Mouse (Mus musculus): ENCODE results near the gene Tmem44.

Tmem44 gene

DNA sequence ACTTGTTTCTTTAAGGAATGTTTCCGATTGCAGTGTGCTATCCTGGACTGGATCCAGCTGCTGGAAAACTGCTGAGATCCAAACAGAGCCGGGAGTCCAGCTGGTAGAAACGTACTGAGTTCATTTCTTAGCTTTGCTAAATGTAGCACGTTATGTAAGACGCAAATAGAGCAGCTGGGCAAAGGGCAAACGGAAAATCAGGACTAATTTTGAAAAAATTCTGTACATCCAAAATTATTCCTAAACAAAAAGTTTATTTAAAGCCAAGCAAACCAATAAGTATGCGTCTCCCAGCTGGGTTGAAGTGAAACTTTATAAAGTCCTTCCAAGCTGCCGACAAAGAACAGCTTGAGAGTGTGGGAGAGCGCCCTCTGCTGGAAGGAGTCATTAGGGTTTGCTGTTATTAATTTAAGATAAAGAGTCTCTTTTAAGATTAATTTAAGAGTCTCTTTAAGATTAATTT lies 30.2 kb downstream of the Tmem44 start:
- in situ Hi-C loops (cut with MboI), result no loop called here

DNA sequence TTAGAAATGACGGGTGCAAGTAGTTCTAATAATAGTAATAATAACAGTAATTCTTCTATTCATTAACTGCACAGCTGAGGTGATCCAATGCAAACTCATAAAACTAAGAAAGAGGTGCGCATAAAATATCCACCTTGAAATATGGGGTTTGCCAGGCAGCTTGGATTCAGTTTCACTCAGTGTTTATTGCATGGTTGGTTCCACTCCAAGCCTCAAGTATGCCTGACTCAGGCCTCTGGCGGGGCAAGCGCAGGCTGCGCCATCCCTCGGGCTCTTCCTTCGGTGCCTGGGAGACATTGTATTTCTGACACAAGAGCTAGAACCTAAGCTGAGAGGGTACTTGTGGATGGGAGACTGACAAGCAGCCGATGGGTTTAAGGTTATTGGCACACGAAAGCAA lies 32.0 kb downstream of the Tmem44 start:
- in situ Hi-C loops (cut with MboI), result no loop called here

DNA sequence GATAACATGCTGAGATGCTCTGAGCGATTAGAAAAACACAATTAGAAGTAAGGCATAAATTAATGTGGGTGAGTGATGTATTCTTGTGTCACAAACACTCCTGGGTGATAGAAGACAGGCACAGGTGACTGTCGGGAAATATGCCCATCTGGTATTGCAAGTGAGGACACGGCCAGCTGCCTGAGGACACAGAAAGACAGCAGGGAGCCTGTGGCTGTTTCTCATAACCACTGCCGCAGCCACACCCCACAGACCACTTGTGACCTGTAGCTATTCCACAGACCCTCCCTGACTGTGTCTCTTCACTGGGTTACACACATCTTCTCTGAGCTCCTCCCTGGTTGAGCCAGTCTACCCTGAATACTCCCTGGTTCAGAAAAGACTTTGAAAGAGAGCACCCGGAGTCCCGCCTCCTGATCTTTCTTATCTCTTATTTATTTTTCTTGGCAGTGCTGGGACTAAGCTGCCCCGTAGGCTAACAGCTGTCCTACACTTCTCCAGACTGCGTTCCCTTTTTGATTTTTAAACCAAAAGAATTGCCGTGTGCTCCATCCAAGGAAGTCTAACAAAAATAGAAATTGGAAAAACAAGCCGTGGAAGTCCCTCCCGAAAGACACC lies 32.9 kb downstream of the Tmem44 start:
- in situ Hi-C loops (cut with MboI), result no loop called here

DNA sequence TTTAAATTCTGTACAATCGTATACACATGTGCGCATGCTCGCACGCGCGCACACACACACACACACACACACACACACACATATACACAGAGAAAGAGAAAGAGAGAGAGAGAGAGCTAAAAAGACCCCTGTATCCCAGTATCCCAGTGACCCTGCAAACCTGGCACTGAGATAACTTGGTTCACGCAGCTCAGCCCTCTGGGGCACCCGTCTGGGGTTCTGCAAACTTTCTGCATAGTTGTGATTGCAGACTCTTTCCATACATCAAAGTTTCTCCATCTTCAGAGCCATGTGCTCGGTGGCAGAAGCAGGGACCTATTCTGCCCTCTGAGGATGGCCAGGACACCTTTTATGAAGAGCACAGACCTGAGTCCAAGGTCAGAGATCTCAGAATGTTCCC lies 33.6 kb downstream of the Tmem44 start:
- in situ Hi-C loops (cut with MboI), result no loop called here

DNA sequence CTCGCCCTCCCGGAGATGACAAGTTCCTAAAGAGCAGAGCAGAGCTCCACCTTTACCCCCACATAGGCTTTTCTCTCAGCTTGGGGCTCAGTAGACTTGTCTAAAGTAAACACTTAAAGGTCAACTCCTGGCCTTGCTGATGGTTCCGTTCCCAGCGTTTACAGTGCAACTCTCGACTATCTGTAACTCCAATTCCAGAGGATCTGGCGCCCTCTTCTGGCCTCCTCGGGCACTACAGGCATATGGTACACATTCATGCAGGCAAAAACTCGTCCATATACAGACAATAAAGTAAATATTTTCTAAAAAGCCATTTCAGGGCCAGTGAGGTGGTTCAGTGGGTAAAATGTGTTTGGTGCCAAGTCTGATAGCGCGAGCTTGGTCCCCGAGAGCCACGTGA lies 35.2 kb downstream of the Tmem44 start:
- in situ Hi-C loops (cut with MboI), result no loop called here

DNA sequence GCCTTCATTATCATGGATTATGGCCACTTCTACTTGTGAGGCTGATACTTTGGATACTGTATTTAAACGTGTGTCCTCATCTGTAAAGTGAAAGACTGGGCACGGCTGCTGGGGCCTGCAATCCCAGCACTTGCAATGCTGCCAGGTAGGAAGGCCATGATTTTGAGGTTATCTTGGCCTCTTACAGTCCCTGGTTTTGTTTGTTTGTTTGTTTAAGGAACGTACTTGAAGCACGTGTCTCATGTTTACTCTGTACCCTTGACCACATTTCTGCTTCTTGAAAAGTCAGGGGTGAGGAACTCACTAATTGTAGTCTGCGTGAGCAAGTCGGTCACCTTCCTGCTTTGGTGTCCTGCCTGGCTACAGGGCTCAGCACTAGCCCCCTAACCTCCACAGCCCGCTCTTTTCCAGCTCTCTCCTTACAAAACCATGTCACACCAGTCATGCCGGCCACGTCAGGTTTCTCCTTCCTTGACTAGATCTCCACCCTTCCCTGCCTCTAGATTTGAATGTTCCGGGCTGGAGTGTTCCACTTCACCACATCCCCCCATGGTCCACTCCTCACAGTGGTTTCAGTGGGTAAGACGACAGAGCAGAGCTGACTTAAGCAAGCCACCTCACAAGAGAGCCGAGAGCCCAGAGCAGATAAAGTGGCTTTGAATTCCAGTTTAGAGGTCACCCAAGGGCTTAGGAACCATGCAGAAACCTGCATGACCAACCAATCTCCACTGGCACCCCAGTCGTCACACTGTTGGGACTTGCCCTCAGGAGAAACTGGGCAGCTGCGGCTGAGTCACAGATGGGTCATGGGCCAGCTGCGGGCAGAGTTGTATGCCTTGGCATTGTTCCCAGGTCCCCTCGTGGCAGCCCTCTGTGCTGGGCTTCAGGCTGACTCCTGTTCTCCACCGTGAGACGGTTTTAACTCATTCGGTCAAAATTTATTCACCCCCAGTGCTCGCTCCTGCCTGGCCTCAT lies 37.3 kb downstream of the Tmem44 start:
- in situ Hi-C loops (cut with MboI), result loop anchor here (5.0 kb wide), 1 partner anchor 136 kb away; no protein-coding TSS in a partner anchor

DNA sequence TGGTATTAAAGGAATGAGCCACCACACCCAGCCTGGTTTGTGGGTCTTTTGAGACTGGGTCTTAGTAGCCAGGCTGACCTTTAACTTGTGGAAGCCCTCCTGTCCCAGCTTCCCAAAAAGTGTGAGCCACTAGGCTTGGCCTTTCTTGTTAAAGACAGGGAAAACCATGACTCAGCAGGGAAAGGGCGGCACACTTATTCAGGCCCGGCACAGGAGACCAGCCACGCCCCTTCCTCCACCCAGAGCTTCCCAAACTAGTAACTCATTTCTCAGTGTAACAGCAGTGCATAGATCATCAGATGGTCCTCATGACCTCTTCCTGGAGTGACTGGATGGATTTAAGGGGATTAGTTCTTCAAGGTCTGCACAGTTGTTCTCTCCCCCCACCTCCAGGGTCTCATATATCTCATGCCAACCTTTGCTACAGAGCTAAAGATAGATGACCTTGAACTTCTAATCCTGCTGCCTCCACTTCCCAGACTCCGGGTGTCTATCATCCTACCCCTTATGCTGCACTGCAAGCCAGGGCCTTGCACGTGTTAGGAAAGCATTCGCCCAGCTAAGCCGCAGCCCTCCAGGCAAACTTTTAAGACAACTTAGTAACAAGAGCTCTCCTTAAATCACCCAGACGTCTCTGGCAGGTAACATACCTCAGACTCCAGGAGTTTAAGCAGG lies 38.1 kb downstream of the Tmem44 start:
- in situ Hi-C loops (cut with MboI), result loop anchor here (5.0 kb wide), 1 partner anchor 135 kb away; no protein-coding TSS in a partner anchor

DNA sequence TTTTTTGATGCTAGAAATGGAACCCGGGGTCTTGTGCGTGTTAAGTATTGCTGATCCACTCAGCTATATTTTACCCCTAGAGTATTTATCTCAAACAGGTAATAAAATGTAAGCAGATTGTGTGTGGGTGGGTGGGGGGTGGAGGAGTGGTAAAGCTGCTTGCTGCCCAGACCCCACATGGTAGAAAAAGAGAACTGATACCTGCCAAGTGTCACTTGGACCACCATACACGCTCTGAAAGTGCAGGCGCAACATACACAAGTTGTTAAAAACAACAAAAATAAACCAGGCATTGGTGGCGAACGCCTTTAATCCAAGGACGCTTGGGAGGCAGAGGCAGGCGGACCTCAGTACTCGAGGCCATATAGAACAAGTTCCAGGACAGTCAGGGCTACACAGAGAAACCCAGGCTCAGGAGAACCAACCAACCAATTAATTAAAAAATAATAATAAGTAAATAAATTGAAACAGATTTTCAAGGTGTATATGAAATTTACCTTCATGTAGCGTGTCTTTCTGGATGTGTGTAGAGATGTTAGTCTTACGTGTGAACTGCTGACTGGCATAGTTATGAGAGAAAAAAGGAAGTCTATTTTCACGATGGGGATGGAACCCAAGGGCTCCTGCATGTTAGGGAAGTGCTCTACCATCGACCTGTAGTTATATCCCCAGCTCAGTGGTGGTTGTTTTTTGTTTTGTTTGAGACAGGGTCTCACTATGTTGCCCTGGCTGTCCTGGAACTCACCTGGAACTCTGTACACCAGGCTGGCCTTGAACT lies 38.9 kb downstream of the Tmem44 start:
- in situ Hi-C loops (cut with MboI), result loop anchor here (5.0 kb wide), 1 partner anchor 134 kb away; no protein-coding TSS in a partner anchor

DNA sequence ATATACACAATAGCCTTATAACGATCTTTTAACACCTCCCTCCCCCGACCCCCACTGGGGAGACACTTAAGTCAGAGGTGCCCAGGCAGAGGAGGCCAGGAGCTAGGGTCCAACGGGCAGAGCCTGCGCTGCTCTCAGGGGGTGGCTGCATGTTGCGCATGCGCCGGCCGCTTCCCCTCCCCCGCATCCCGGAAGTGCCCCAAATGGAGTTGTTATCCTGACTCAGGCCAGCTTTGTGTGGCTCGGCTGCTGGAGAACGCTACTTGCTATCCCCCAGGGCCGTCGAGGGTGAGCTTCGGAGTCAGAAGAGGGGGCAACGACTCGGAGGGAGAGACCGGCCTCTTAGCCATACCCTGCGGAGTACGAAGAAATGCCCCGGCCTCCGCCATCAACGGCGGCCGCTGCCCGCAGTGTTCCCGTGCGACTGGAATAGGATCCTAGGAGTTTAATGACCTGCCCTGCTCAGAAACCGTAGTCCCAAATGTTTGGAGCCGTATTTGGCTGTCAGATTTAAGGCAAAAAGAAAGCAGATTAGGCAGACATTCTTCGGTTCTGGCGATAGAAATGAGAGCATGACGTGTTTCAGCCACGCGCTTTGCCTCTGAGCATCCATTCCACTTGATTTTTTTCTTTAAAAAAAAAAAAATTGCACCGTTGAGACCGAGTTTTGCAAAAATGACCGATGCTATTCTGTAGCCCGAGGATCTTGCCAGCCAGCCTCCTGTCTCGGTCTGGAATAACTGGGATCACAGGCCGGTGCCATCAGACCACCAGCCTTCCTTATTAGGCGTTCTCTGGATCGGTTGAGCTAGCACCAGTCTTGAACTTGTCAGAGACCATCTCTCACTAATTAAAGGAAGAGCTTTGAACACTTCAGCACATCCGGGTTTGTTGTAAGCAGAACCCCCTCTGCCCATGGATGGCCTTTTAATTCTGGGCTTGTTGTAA lies 39.9 kb downstream of the Tmem44 start:
- in situ Hi-C loops (cut with MboI), result loop anchor here (5.0 kb wide), 1 partner anchor 133 kb away; no protein-coding TSS in a partner anchor

DNA sequence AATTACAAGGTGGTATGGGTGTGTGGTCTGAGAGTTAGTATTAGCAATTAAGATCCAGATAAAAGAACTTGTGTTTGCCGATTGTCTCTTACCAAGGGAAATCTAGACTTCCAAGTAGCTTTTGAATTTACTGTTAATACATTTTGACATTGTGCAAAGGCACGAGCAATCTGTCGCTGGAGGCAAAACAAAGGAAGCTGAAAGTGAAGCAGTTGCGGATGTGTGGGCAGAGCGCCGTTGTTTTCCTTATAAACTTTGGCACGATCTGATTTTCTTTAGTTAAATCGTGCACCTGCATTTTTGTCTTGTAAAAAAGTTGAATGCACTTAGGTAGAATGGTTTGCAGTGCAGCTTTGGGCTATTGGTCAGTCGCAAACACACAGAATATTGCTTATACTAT lies 40.6 kb downstream of the Tmem44 start:
- in situ Hi-C loops (cut with MboI), result loop anchor here (5.0 kb wide), 1 partner anchor 133 kb away; no protein-coding TSS in a partner anchor

DNA sequence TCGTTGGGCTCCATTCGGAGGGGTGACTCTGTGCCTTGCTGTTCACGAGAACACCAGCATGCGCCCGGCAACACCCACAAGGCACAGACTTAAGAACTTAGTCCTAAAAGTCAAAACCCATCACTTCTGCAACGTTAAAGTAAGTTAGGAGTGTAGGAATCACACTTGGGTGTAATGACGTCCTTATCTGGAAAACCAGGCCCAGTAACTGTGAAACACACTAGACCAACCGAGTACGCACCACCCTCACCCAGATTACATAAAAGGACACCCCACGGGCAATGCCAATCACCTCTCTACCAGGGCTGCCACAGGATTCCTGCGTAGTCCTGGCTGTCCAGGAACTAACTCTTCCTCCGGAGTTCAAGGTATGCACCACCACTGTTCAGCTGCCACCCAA lies 41.3 kb downstream of the Tmem44 start:
- in situ Hi-C loops (cut with MboI), result no loop called here

DNA sequence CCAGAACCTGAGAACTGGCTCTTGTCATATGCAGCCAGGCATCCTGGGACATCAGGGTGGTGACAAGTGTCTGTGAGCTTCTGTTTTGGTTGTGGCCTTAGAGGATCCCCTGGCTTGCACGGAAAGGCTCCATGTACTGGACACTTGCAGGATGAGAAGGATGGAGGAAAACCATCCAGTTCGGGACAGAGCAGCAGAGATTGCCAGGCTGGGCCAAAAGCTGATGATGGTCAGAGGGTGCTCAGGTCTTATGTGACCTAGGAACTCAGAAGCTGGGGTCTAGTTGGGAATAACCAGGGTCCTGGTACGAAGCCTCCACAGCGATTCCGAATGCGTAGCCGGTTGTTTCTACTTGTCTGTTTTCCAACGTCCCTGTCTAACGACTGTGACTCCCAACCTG lies 41.9 kb downstream of the Tmem44 start:
- in situ Hi-C loops (cut with MboI), result no loop called here

DNA sequence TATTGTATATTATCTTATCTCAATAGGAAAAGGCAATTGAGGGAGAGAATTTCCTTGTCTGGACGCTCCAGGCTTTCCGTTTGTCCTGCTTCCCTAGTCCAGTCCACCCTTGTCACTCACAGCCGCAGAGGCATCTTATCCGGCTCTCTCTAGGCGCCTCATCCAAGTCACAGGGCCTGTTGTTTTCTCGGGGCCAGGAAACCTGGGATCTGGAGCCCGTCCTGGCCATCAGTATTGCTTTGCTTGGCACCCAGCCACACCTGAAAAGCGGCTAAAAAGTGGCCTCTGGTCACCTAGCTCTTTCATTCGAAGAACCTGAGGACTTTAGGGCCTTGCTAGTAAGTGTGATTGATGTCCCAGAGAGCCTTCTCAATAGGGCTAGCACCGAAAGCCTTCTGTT lies 43.5 kb downstream of the Tmem44 start:
- in situ Hi-C loops (cut with MboI), result no loop called here

DNA sequence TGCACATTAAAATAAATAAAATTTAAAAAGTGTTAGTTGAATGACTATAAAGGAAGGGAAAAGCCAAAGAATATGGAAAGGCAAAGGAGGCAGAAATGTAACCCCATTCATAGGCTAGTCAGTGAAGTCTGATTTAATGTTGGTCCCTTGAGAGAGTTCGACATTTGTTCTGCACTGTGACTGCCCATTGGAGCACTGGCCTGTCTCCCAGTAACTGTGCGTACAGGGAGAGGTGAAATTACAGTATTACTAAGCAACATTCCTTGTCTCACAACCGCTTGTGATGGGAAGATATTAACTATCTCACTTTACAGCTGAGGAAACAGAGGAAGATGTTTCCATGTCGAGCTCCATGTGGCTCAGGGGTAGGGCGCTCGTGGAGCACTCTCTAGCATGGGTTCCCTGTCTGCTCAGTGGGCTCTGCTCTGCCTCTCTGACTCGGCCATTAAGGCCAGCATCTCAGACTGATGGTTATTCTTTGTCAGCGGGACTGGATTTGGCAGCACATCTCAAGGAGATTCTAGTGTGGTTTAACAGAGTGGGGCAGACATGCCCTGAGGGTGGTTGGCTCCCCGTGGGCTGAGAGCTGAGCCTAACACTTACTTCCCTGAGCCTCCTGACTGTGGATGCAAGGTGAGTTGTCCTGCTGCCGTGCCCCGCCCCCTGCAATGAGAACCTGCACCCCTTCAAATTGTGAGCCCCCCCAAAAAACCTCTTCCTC lies 45.2 kb downstream of the Tmem44 start:
- in situ Hi-C loops (cut with MboI), result no loop called here

DNA sequence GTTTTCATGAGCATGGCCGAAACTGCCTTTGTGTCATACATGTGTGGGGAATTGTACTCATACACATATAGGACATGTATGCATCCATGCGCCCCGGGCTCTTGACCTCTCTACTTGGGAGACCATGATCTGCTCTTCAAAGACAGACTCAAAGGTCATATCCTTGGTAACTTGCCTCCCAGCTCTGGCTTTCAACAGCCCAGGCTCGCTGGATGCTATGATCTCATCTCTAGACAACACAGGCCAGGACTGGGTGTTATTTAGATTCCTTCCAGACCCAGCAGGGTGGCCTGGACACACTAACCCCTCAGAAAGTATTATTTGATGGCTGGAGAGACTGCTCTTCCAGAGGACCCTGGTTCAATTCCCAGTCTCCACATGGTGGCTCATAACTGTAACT lies 45.8 kb downstream of the Tmem44 start:
- in situ Hi-C loops (cut with MboI), result no loop called here

DNA sequence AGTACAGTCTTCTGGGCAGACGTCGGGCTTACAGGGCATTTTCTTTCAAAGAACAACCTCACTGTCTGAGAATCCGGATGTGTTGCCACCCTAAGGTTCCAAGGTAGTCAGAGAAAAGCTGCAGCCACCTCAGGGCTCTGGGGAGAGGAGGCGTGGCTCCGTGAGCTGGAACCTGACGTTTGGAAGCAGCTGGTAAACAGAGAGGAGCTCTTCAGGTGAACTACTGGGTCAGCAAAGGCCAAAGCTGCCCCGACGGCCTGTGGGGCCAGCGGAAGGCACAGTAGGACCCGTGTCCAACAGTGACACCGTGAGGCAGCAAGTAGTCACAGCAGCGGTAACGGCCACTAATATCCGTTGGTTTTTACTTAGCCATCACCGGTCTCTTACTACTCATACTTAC lies 46.7 kb downstream of the Tmem44 start:
- in situ Hi-C loops (cut with MboI), result no loop called here

DNA sequence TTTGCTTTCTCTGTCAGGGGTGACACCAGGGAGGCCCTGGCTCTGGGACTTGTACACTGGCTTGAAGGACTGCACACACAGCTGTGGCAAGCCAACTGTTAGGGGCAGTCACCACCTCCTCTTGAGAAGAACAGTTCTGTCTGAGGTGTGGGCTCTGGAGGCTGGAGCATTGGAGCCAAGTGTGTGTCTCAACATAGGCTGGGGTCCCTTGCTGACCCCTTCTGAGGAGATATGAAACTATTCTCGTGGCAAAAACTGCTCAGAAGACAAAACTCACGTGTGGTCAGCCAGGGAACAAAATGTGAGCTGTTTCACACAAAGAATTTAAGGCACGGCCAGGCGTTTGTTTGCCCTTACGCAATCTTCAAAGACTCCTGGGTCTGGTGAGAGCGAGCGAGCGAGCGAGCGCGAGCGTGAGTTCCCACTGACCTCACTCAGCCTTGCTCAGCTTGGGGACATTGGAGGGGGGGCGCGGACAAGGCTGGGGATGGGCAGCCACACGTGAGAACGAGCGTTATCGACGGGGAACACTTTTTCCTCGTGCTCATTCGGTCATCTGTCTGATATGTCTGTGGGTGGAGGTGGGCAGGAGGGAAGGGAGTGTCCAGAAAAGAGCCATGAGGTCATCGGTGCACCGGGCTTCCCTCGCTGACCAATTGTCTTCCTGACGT lies 48.3 kb downstream of the Tmem44 start:
- in situ Hi-C loops (cut with MboI), result no loop called here

DNA sequence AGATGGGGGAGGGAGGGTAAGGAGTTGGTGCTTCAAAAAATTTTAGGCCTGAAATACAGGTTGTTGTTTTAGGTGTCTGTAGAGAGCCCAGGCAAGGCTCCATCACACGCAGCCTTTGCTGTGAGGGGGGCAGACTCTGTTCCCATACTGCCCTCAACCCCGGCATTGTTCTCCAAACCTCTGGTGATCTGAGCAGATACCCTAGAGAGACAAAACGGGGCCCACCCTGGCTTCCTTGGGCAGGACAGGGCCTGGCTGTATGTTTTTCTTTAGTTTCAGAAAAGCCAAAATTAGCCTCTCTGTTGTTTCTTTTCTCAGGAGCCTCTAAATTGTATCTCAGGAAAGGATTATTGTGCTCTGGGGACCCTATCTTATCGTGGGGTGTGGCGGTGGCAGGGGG lies 49.0 kb downstream of the Tmem44 start:
- in situ Hi-C loops (cut with MboI), result no loop called here

DNA sequence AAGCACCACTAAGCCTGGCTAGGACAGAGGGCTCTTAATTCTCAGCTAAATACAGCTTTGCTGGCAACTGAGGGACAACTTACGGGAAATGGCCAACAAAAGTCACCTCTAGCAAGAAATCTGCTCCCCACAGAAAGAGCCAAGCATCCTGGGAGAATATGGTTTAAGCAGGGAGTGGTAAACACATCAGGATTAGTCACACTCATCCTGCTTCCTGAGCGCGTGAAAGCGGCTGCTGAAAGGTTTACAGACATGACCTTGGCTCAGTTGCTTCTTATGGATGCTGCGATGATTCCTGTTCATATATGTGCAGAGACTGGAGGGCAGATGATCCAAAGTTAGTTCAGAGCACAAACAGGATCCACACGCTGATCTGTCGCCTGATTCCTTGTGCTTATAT lies 50.4 kb downstream of the Tmem44 start:
- in situ Hi-C loops (cut with MboI), result no loop called here

Data from mature B cell (primary cell).